Mouse (Mus musculus) heart, postnatal 4 days (tissue): ENCODE measurements at regions not wholly inside any gene's neighbourhood (a gene's known extent, or its start where the extent isn't known, plus 50 kb on each side); places are given as distances from the start of the nearest gene placed in this dataset.

Source experiments
- DNase-seq: peaks from one replicate; pipeline ENCODE4 v3.0.0; 2021

DNA sequence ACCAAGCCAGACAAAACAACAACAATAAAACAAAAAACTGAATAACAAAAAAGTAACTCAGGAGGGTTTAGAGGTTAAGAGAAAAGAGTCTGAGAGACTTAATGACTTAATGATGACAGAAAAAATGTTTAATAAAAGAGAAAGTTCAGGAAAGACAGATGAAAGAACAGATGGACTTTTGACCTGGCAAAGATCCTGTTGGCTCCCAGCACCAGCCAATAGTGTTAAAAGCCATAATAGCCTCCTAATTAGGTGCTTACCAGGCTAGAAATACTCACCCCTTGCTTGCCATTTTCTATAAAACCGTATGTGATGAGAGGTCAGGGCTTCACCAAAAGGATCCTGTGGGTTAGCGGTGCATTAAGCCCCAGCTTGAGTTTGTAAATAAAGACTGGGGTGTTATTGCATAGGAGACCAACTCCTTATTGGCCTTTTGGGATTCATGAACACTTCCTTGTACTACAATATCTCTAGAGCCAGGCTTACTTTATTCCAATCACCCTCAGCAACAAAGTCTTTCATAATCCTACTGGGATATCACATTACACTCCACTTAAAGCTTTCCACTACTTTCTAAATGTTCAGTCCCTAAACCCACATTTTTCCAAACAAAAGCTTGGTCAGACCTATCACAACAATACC lies 282.1 kb upstream of the Rasa1 start:
- DNase-seq, result no peak

GRCm38 (mm10) chr13:85557821-85558220 lies 268.9 kb upstream of the Rasa1 start:
- DNase-seq, result no peak

- DNase-seq, result peak; percentile 65
These were observed 267.3 kb upstream of the Rasa1 start for GRCm38 (mm10) chr13:85556101-85556853.

DNA sequence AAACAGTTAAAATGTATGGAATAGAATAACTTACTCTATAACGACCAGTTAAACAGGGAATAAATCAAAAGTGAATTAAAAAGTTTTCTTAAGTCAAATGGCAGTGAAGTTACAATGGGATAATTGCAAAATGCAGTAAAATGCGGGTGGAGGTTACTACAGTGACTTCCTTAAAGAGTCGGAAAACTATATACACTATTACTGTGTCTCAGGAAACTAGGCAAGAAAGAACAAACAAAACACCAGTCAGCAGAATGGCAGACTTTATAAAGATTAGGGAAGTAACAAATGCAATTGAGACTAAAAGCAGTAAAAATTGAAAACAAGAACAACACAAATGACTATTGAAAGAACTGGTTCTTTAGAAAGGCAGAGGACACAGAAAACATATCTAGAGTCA lies 264.1 kb upstream of the Rasa1 start:
- no peak for DNase-seq

DNA sequence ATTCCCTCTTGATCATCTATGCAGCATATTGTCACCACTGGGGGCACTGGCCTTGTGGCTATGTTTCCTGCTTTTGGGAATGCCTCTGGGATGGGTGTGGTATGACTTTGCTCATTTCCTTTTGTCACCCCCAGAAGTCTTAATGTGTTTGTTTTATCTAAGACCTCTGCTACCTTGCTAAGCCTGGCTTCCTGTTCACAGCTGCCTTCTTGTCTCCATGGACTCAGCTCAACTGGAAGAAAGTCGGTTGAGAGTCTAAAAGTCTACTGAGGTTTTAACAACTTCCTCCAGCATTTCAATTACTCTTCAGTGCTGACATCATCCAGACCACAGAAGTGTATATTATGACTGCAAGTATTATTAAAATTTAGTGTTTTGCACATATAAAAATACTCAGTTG lies 220.7 kb upstream of the Rasa1 start:
- DNase-seq, result no peak

DNA sequence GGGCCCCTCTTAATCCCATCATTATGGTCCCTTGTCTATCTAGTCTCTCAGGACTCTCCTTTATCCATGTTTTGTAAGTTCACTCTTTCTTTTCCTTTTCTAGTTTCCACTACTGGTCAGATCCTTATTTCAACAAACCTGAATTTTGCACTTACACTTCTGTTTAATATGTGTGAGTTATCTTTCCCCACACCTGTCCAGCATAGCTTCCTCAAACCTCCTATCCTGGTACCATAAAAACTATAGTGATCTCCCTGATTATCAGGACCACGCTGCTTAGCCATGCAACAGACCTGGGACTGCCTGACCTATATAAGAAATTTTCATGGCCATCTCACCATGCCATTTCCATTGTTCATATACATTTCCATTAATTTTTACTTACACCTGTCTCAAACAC lies 219.6 kb upstream of the Rasa1 start:
- no peak for DNase-seq

- no peak for DNase-seq
These were observed 218.6 kb upstream of the Rasa1 start for GRCm38 (mm10) chr13:85507374-85508101.

- DNase-seq, result no peak
These were observed 217.9 kb upstream of the Rasa1 start for GRCm38 (mm10) chr13:85506875-85507274.

DNA sequence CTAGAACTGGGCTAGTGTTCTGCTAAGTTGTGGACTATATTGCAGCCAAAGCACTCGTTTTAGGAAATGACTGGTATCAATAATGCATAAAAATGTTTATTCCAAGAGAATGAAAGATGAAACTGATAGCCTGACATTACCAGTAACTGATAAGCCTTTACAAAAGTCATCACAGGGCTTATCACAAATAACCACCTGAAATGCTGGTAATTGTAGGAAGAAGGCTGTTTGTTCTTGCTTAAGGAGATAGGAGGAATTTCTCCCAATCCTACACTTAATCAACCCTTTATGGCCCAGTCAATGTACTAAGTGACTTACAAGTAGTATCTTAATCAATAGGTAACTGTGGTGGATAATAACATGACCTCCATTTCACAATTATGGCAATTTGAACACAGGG lies 217.1 kb upstream of the Rasa1 start:
- DNase-seq, result no peak

GRCm38 (mm10) chr13:85505046-85505445 lies 216.1 kb upstream of the Rasa1 start:
- DNase-seq, result no peak

DNA sequence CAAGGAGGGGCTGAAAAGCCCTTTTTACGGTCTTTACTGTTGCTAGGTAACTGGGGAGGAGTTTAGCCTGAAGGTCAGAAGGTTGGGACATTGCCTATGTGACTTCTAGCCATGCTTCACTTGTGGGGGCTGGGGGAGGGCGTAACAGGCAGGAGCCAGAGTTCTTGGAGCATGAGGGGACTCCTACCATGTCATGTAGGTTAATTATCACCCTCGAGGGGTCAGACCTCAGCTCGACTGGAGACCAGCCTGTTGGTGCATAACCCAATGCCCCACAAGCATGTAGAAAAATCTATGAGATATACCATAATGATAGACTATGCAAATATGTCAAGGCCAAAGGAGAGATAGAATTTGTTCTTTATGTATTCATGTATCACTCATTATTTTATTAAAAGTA lies 215.1 kb upstream of the Rasa1 start:
- no peak for DNase-seq

GRCm38 (mm10) chr13:85498696-85499095 lies 209.8 kb upstream of the Rasa1 start:
- no peak for DNase-seq

DNA sequence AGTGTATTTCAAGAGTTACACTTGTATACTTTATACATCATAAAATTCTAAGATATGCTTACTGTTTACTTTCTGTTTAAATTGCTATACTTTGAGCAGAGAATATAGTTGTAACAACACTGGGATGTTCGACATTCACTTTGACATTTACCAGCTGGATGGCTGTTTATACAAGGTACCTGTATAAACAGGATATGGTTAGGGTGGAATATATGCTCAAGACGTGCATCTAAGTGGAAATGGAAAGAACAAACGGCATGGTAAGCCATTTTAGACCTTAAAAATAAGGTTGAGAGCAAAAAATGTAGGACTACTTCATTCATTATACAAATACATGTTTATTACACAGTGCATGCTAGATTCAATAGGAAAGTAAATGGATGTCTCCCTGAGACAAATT lies 195.9 kb upstream of the Rasa1 start:
- no peak for DNase-seq

DNA sequence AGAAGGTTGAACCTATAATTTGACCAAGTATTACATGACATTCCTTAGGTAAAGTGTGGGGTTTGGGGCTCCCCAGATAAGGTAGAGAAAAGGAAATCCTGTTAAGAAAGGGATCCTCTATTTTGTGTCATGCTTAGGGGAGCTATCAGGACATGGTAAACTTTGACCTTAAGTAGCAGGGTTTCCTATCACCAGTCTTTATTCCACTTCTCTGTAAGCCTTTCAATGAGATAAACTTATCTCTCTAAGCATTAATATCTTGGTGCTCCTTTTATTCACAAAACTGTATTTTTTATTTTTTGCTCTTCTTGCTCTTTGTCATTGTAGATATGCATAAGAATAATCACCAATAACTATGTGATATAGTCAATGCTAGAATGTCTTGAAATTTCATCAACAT lies 194.4 kb upstream of the Rasa1 start:
- no peak for DNase-seq

DNA sequence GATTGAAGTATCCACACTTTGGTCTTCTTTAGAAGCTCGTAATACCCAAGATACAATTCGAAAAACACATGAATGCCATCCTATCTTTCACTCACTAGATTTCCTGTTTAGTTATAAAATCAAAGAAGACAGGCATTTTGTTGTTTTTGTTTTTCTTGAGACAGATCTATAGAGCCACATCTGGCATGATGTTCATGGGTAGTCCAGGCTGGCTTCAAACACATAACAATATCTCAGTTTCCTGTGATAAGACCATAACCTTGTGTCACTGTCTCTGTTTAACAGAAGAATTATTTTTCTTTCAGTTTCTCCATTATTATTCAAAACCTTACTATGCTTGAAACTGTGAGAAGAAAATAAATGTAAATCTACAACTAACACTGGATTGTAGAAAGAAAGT lies 190.5 kb upstream of the Rasa1 start:
- no peak for DNase-seq

GRCm38 (mm10) chr13:85476274-85476846 lies 187.4 kb upstream of the Rasa1 start:
- DNase-seq, result no peak

DNA sequence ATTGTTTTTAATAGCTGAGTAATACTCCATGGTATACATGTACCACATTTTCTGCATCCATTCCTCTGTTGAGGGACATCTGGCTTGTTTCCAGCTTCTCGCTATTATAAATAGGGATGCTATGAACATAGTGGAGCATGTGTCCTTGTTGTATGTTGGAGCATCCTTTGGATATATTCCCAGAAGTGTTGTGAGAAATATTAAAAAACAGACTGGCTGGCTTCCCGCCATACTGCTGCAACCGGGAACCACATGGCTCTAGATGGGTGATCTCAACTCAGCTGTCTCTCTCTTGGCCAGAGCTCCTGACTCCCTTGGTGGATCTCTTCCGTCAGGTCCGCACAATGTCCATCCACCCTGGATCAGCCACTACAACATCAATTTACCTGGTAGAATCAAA lies 182.4 kb upstream of the Rasa1 start:
- no peak for DNase-seq

- DNase-seq, result no peak
These were observed 170.5 kb upstream of the Rasa1 start for GRCm38 (mm10) chr13:85459387-85459786.

GRCm38 (mm10) chr13:85458611-85459010 lies 169.7 kb upstream of the Rasa1 start:
- DNase-seq, result no peak

GRCm38 (mm10) chr13:85439581-85439980 lies 150.7 kb upstream of the Rasa1 start:
- DNase-seq, result no peak

GRCm38 (mm10) chr13:85437875-85438274 lies 148.9 kb upstream of the Rasa1 start:
- DNase-seq, result no peak

- DNase-seq, result no peak
These were observed 148.1 kb upstream of the Rasa1 start for GRCm38 (mm10) chr13:85437009-85437408.

DNA sequence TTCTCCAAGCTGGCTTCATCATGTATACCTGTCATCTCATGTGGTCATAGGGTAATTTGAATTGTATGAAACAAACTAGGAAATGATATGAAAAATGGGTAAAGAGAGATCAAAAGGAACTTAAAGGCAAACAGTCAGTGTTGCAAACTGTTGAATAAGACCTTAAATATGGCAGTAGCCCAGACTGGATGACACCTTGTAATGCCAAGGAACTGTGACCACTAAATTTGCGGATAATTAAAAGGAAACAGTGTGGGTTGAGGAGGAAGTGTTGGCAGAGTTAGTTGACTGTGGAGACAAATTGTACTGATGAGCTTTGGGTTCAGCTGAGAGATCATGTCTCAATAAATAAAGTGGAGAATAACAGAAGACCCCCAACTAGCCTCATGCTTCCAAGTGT lies 147.3 kb upstream of the Rasa1 start:
- no peak for DNase-seq
